Mouse (Mus musculus): Measurements from ENCODE around the gene B4galt3. TPM values are rescaled to one million over a fixed set of nuclear protein-coding genes. Genes with fewer than 3 reads are reported as not detected.

Gene B4galt3
- polyA plus RNA-seq, 1 experiment from 2014 or later, result 63.5 TPM

- H3K4me1 ChIP-seq, result peaks cover 66% of the 10 kb centered on the region
- WGBS, result 11% methylated on average over 13 of the region's 13 CpGs
These were observed 22.7 kb upstream of the B4galt3 start for GRCm38 (mm10) chr1:171247453-171247841.

GRCm38 (mm10) chr1:171247916-171248315, 22.2 kb upstream of the B4galt3 start:
- DNase-seq (ENCODE audit: low spot score), result no peak
- H3K4me1 ChIP-seq, result peaks cover 70% of the 10 kb centered on the region
- peak overlapping the region; percentile 95 for H3K27ac ChIP-seq (replicated peaks)
- H3K9me3 ChIP-seq (replicated peaks), result no peaks in the 10 kb centered on the region
- peaks cover 28% of the 10 kb centered on the region for H3K36me3 ChIP-seq
- peak overlapping the region; percentile 88 for H3K4me3 ChIP-seq
- WGBS, result 31% methylated on average over 4 of the region's 4 CpGs
- H3K27me3 ChIP-seq (ENCODE audit: low read depth, poor library complexity, severe bottlenecking), result peaks cover 4% of the 10 kb centered on the region; the same call in 1 of the 2 replicates

More at GRCm38 (mm10) chr1:171247453-171247841, 22.7 kb upstream of the B4galt3 start:
- Histone ChIP-seq H3K4me3 (peak overlapping the region; percentile 88), H3K9me3 (replicated peaks) (no peaks in the 10 kb centered on the region), H3K27me3 (ENCODE audit: low read depth, poor library complexity, severe bottlenecking) (peaks cover 4% of the 10 kb centered on the region; the same call in 1 of the 2 replicates), H3K36me3 (peaks cover 31% of the 10 kb centered on the region), H3K27ac (replicated peaks) (peak overlapping the region; percentile 95)
- DNase-seq (ENCODE audit: low spot score), result no peak

- H3K4me3 ChIP-seq, result peak overlapping the region; percentile 88
- peaks cover 27% of the 10 kb centered on the region for H3K36me3 ChIP-seq
- peak overlapping the region; percentile 95 for H3K27ac ChIP-seq (replicated peaks)
- 39% methylated on average over 3 of the region's 3 CpGs for WGBS
- H3K9me3 ChIP-seq (replicated peaks), result no peaks in the 10 kb centered on the region
- DNase-seq (ENCODE audit: low spot score), result no peak
- peaks cover 75% of the 10 kb centered on the region for H3K4me1 ChIP-seq
- H3K27me3 ChIP-seq (ENCODE audit: low read depth, poor library complexity, severe bottlenecking), result peaks cover 4% of the 10 kb centered on the region; the same call in 1 of the 2 replicates
These were observed 21.5 kb upstream of the B4galt3 start for GRCm38 (mm10) chr1:171248386-171249226.

GRCm38 (mm10) chr1:171249913-171250600, 20.1 kb upstream of the B4galt3 start, which contains the start of gene Adamts4:
TSS of gene Adamts4 (plus strand) at chr1:171250421.
- peak; percentile 64 for DNase-seq (ENCODE audit: low spot score)
- peak within 1 kb of the TSS; percentile 86 for H3K27ac ChIP-seq (replicated peaks)
- H3K4me1 ChIP-seq, result peaks cover 75% of the 10 kb centered on the region
- H3K9me3 ChIP-seq (replicated peaks), result no peaks in the 10 kb centered on the region
- peaks cover 4% of the 10 kb centered on the region; the same call in 1 of the 2 replicates for H3K27me3 ChIP-seq (ENCODE audit: low read depth, poor library complexity, severe bottlenecking)
- H3K36me3 ChIP-seq, result peaks cover 29% of the 10 kb centered on the region
- 15% methylated on average over 5 of the region's 5 CpGs for WGBS
- H3K4me3 ChIP-seq, result peak within 1 kb of the TSS; percentile 53

GRCm38 (mm10) chr1:171250680-171251593, 19.2 kb upstream of the B4galt3 start, which contains the start of gene Ndufs2:
TSS of gene Ndufs2 (minus strand) at chr1:171251388.
- DNase-seq (ENCODE audit: low spot score), result peak; percentile 46
- 10% methylated on average over 26 of the region's 26 CpGs for WGBS
- peak within 1 kb of the TSS; percentile 86 for H3K27ac ChIP-seq (replicated peaks)
- H3K4me3 ChIP-seq, result peak within 1 kb of the TSS; percentile 53
- peaks cover 23% of the 10 kb centered on the region for H3K36me3 ChIP-seq
- H3K9me3 ChIP-seq (replicated peaks), result no peaks in the 10 kb centered on the region
- peaks cover 69% of the 10 kb centered on the region for H3K4me1 ChIP-seq
- H3K27me3 ChIP-seq (ENCODE audit: low read depth, poor library complexity, severe bottlenecking), result peaks cover 4% of the 10 kb centered on the region; the same call in 1 of the 2 replicates

- H3K27ac ChIP-seq (replicated peaks), result peak overlapping the region; percentile 86
- WGBS, result 1% methylated on average over 13 of the region's 13 CpGs
- H3K9me3 ChIP-seq (replicated peaks), result no peaks in the 10 kb centered on the region
These were observed 18.4 kb upstream of the B4galt3 start for GRCm38 (mm10) chr1:171251594-171252324.

GRCm38 (mm10) chr1:171252415-171252814, 17.7 kb upstream of the B4galt3 start:
- H3K36me3 ChIP-seq, result peaks cover 31% of the 10 kb centered on the region
- WGBS, result 46% methylated on average over 17 of the region's 17 CpGs
- peak overlapping the region; percentile 86 for H3K27ac ChIP-seq (replicated peaks)
- no peaks in the 10 kb centered on the region for H3K9me3 ChIP-seq (replicated peaks)
- peak overlapping the region; percentile 53 for H3K4me3 ChIP-seq
- H3K27me3 ChIP-seq (ENCODE audit: low read depth, poor library complexity, severe bottlenecking), result peaks cover 4% of the 10 kb centered on the region; the same call in 1 of the 2 replicates
- H3K4me1 ChIP-seq, result peaks cover 59% of the 10 kb centered on the region
- no peak for DNase-seq (ENCODE audit: low spot score)

More at GRCm38 (mm10) chr1:171251594-171252324, 18.4 kb upstream of the B4galt3 start:
- Histone ChIP-seq H3K4me3 (peak overlapping the region; percentile 53), H3K4me1 (peaks cover 63% of the 10 kb centered on the region), H3K27me3 (ENCODE audit: low read depth, poor library complexity, severe bottlenecking) (peaks cover 4% of the 10 kb centered on the region; the same call in 1 of the 2 replicates), H3K36me3 (peaks cover 30% of the 10 kb centered on the region)
- peak; percentile 68 for DNase-seq (ENCODE audit: low spot score)

- WGBS, result 88% methylated on average over 24 of the region's 24 CpGs
- DNase-seq (ENCODE audit: low spot score), result no peak
- H3K9me3 ChIP-seq (replicated peaks), result no peaks in the 10 kb centered on the region
- H3K4me3 ChIP-seq, result no peak overlapping the region
- no peaks in the 10 kb centered on the region for H3K27me3 ChIP-seq (ENCODE audit: low read depth, poor library complexity, severe bottlenecking)
- peaks cover 24% of the 10 kb centered on the region for H3K4me1 ChIP-seq
- peaks cover 47% of the 10 kb centered on the region for H3K36me3 ChIP-seq
- peak overlapping the region; percentile 6; the same call in 1 of the 2 replicates for H3K27ac ChIP-seq (replicated peaks)
These were observed 13.9 kb upstream of the B4galt3 start for GRCm38 (mm10) chr1:171256095-171256818.

GRCm38 (mm10) chr1:171256937-171257548, 13.1 kb upstream of the B4galt3 start:
- 66% methylated on average over 15 of the region's 15 CpGs for WGBS
- peaks cover 18% of the 10 kb centered on the region for H3K4me1 ChIP-seq
- H3K9me3 ChIP-seq (replicated peaks), result no peaks in the 10 kb centered on the region
- peaks cover 47% of the 10 kb centered on the region for H3K36me3 ChIP-seq
- H3K27me3 ChIP-seq (ENCODE audit: low read depth, poor library complexity, severe bottlenecking), result no peaks in the 10 kb centered on the region
- peak overlapping the region; percentile 6; the same call in 1 of the 2 replicates for H3K27ac ChIP-seq (replicated peaks)
- peak overlapping the region; percentile 11; the same call in 1 of the 2 replicates for H3K4me3 ChIP-seq
- peak; percentile 69 for DNase-seq (ENCODE audit: low spot score)

- no peaks in the 10 kb centered on the region for H3K9me3 ChIP-seq (replicated peaks)
- no peaks in the 10 kb centered on the region for H3K27me3 ChIP-seq (ENCODE audit: low read depth, poor library complexity, severe bottlenecking)
- H3K4me3 ChIP-seq, result no peak overlapping the region
- peaks cover 18% of the 10 kb centered on the region for H3K4me1 ChIP-seq
- peaks cover 46% of the 10 kb centered on the region for H3K36me3 ChIP-seq
- H3K27ac ChIP-seq (replicated peaks), result no peak overlapping the region
- WGBS, result 90% methylated on average over 9 of the region's 9 CpGs
- no peak for DNase-seq (ENCODE audit: low spot score)
These were observed 12.3 kb upstream of the B4galt3 start for GRCm38 (mm10) chr1:171257781-171258180.
